Mouse (Mus musculus): ENCODE measurements around the gene Efna4.

The Efna4 gene

GRCm38 (mm10) chr3:89364631-89365030, 26.8 kb upstream of the Efna4 start:
- DNase-seq (ENCODE audit: low read depth in 1 of 2, low spot score in 2 of 2), result no peak

- no peak for DNase-seq (ENCODE audit: low read depth in 1 of 2, low spot score in 2 of 2)
Observed at GRCm38 (mm10) chr3:89361675-89362074, 23.8 kb upstream of the Efna4 start, which contains the start of gene Dcst2. Dcst2 (plus strand) TSS chr3:89361975.

- no peak for DNase-seq (ENCODE audit: low read depth in 1 of 2, low spot score in 2 of 2)
Observed at GRCm38 (mm10) chr3:89360237-89360636, 22.4 kb upstream of the Efna4 start.

GRCm38 (mm10) chr3:89359630-89360029, 21.8 kb upstream of the Efna4 start:
- no peak for DNase-seq (ENCODE audit: low read depth in 1 of 2, low spot score in 2 of 2)

- no peak for DNase-seq (ENCODE audit: low read depth in 1 of 2, low spot score in 2 of 2)
Observed at GRCm38 (mm10) chr3:89356029-89356428, 18.2 kb upstream of the Efna4 start.

- no peak for DNase-seq (ENCODE audit: low read depth in 1 of 2, low spot score in 2 of 2)
Observed at GRCm38 (mm10) chr3:89355512-89355902, 17.7 kb upstream of the Efna4 start.

- DNase-seq (ENCODE audit: low read depth in 1 of 2, low spot score in 2 of 2), result peak; percentile 49 to 65
Observed at GRCm38 (mm10) chr3:89354816-89355511, 17.1 kb upstream of the Efna4 start.

- DNase-seq (ENCODE audit: low read depth in 1 of 2, low spot score in 2 of 2), result no peak
Observed at GRCm38 (mm10) chr3:89351271-89351670, 13.4 kb upstream of the Efna4 start.

GRCm38 (mm10) chr3:89349869-89350501, 12.2 kb upstream of the Efna4 start, which contains the start of gene Adam15:
Adam15 (minus strand) TSS chr3:89349996.
- peak; percentile 37 to 83 for DNase-seq (ENCODE audit: low read depth in 1 of 2, low spot score in 2 of 2)

- no peak for DNase-seq (ENCODE audit: low read depth in 1 of 2, low spot score in 2 of 2)
Observed at GRCm38 (mm10) chr3:89348911-89349868, 11.4 kb upstream of the Efna4 start.

- DNase-seq (ENCODE audit: low read depth in 1 of 2, low spot score in 2 of 2), result no peak
Observed at GRCm38 (mm10) chr3:89347916-89348315, 10.1 kb upstream of the Efna4 start.

- DNase-seq (ENCODE audit: low read depth in 1 of 2, low spot score in 2 of 2), result no peak
Observed at GRCm38 (mm10) chr3:89346815-89347540, 9.2 kb upstream of the Efna4 start.

GRCm38 (mm10) chr3:89343279-89343678, 5.5 kb upstream of the Efna4 start:
- DNase-seq (ENCODE audit: low read depth in 1 of 2, low spot score in 2 of 2), result no peak

- DNase-seq (ENCODE audit: low read depth in 1 of 2, low spot score in 2 of 2), result no peak
Observed at GRCm38 (mm10) chr3:89341794-89342193, 4.0 kb upstream of the Efna4 start.

- DNase-seq (ENCODE audit: low read depth in 1 of 2, low spot score in 2 of 2), result peak in 1 of 2 experiments; percentile 54
Observed at GRCm38 (mm10) chr3:89340465-89340864, 2.6 kb upstream of the Efna4 start.

- peak; percentile 55 to 58 for DNase-seq (ENCODE audit: low read depth in 1 of 2, low spot score in 2 of 2)
Observed at GRCm38 (mm10) chr3:89339416-89339815, 1.6 kb upstream of the Efna4 start.

GRCm38 (mm10) chr3:89337062-89337720, 637 bp downstream of the Efna4 start:
- no peak for DNase-seq (ENCODE audit: low read depth in 1 of 2, low spot score in 2 of 2)

GRCm38 (mm10) chr3:89336529-89336928, 1.3 kb downstream of the Efna4 start:
- DNase-seq (ENCODE audit: low read depth in 1 of 2, low spot score in 2 of 2), result no peak

- DNase-seq (ENCODE audit: low read depth in 1 of 2, low spot score in 2 of 2), result no peak
Observed at GRCm38 (mm10) chr3:89333053-89333452, 4.8 kb downstream of the Efna4 start.

GRCm38 (mm10) chr3:89332476-89332875, 5.4 kb downstream of the Efna4 start:
- no peak for DNase-seq (ENCODE audit: low read depth in 1 of 2, low spot score in 2 of 2)
